Mouse (Mus musculus): ENCODE results near the gene Olfr545.

The Olfr545 gene

DNA sequence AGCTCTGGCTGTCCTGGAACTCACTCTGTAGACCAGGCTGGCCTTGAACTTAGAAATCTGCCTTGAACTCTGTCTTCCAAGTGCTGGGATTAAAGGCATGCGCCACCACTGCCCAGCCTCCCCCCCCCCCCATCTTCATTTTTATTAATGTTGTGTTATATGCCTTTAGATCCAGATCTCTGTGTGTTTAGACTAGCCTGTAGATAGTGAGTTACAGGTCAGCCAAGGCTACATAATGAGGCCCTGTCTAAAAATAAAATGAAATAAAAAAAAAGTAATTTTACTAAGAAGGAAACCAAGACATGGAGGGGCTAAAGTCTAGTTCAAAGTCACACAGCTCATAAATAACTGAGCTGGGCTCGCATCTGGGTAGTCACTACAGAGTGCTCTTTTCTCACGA is 20.4 kb downstream of the Olfr545 start:
- no peak for DNase-seq (ENCODE audit: low read depth)

DNA sequence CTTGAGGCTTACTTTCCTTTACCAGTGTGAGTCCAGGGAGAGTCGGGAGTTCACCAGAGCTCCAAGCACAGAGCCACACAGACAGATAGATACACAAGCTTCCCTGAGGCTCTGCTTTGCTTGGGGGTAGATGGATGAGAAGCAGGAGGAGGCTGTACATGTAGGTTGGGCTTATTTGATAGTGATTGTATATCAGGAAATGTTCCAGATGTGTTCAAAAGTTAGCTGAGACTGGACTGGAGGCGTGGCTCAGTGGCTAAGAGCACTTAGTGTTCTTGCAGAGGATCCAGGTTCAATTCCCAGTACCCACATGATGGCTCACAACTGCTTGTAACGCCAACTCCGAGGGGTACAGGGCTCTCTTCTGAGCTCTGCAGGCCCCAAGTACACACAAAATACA is 20.9 kb downstream of the Olfr545 start:
- no peak for DNase-seq (ENCODE audit: low read depth)

DNA sequence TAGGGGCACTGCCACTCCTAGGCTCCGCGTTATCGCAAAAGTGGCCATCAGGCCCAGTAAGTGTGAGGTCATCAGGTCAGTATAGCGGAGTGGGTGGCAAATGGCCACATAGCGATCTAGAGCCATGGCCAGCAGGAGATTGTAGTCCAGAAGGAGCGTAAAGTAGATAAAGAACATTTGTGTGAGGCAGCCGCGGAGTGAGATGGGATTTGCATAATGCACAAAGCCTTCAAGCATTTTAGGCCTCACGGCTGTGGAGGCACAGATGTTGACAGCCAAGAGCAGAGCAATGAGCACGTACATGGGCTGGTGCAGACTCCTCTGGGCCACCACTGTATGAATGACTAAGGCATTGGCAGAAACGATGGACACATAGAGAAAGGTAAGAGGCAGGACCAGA is 22.0 kb downstream of the Olfr545 start:
- no peak for DNase-seq (ENCODE audit: low read depth)

DNA sequence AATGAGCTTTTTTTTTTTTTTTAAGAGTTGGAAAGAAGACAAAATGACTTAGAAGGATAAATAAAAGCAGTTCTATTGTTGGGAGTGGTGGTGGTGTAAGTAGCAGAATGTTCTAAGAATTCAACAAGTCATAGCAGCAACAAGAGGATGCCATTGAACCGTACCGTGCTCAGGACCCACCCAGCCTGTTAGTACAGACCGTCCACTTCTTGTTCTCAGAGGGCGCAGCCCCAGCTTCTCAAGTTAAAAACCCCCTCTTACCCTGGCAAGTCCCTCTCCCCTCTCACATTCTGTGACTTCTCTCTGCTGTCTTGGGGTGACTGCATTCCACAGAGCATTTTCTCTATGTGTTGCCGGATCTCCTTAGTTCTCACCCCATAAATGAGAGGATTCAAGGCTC is 22.8 kb downstream of the Olfr545 start:
- DNase-seq (ENCODE audit: low read depth), result no peak

DNA sequence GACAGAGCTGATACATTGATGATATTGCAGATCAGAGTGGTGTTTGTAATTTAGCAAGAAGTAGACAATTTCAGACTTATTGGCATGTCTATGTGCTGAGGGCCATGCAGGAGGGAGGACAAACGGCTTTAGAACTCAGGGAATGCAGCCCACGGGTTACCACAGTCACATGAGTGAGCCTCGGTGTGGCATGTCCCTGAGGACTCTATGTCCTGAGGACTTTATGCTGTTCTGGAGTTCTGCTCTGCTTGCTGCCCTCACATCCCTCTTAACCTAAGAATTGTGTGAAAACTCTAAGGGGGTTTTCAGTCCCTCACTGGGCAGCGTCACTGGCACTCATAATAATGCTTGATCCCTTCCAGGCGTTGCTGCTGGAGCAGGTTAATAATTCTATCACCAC is 26.7 kb downstream of the Olfr545 start:
- DNase-seq (ENCODE audit: low read depth), result no peak

DNA sequence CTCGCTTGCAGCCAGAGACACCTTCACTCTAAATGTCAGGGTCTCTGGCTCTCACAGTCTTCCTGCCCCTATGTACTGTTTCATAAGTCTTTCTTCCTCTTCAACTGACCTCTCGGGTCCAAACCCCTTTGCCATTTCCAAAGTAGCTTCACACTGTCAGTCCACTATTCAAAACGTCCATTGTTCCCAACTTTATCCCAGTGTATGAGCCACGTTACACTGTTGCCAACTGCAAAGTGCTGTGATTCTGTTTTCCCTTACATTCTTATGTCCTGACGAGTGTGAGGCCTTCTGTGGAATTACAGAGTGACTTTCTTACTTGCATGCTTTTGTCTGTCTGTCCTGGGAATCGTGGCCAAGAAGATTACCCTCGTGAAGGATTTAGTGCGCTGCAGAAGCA is 31.8 kb downstream of the Olfr545 start:
- DNase-seq (ENCODE audit: low read depth), result no peak

DNA sequence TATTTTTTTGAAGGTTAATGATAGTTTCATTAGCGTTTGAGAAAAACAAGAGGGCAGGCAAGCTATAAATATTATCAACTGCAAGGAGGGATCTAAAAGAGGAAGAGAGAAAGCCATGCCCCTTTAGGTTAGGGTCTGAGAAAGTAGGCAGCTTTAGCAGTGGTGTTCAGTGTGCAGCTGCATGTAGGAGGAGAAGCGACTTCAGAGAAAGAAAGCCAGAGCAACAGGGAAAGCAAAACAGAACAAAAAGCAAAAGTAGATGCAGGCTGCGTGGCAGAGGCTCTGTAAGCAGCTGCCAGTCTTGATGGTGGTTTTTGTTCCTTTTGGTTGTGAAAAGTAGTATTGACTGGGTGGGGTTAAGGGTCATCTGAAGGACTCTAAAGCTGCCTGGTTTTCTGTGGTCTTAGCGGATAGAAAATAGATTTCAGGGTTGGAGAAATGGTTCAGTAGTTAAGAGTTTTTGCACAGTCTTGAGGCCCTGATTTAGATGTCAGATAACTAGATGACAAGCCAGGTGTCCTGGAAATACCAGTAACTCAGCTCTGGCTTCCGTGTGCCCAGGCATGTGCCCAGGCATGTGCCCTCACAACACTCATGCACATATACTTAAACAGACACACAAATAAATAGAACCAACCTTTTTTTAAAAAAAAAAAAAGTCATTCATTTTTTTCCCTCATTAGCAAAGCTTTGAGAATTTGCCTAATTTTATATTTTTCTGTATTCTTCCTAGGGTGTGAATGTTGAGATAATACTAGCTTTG is 40.6 kb downstream of the Olfr545 start:
- no peak for DNase-seq (ENCODE audit: low read depth)

DNA sequence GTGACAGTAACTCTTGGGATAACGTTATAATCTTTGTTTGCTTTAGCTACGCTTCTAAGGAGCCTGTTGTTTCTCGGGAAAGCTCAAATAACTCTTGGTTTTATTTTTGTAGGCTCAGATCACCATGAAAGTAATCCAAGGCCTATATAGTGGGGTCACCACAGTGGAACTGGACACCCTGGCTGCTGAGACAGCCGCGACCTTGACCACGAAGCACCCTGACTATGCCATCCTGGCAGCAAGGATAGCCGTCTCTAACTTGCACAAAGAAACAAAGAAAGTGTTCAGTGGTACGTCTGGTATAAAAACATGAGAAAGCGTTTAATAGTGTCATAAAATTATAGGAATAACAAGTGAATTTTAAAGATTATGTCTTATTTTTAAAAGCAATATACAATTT is 52.9 kb downstream of the Olfr545 start:
- no peak for DNase-seq (ENCODE audit: low read depth)

DNA sequence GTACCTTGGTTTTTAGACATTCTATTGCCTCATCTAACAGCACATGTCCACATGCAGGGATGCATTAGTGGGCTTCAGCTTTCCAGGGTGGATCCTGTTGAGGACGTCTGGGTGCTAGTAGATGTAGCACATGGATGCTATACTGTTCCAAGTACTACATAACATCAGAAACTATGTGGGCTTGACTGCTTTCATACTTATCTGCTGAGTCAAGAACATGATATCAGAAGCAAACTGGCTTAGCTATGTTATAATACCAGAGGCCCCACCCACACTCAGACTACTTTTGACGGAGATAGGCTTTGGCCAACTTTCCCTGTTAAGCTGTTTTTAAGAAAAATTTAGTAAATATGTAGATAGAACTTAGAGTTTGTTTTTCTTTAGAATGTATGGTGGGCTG is 55.1 kb downstream of the Olfr545 start:
- DNase-seq (ENCODE audit: low read depth), result no peak

DNA sequence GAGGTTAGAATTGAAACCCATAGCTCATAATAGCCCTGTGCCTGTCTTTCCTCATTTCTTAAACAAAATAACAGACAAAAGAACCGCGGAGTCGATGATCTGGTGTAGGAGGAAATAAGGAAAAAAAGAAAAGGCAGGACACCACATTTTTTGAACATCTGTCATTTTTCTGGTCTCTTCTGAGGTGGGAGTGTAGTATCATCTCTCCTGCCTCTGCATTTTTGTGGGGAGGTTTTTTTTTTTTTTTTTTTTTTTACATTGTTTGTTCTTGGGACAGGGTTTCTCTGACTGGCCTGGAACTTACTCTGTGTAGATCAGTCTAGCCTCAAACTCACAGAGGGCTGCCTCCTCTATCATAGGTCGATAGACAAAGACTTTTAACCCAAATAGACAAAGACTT is 56.9 kb downstream of the Olfr545 start:
- DNase-seq (ENCODE audit: low read depth), result no peak

DNA sequence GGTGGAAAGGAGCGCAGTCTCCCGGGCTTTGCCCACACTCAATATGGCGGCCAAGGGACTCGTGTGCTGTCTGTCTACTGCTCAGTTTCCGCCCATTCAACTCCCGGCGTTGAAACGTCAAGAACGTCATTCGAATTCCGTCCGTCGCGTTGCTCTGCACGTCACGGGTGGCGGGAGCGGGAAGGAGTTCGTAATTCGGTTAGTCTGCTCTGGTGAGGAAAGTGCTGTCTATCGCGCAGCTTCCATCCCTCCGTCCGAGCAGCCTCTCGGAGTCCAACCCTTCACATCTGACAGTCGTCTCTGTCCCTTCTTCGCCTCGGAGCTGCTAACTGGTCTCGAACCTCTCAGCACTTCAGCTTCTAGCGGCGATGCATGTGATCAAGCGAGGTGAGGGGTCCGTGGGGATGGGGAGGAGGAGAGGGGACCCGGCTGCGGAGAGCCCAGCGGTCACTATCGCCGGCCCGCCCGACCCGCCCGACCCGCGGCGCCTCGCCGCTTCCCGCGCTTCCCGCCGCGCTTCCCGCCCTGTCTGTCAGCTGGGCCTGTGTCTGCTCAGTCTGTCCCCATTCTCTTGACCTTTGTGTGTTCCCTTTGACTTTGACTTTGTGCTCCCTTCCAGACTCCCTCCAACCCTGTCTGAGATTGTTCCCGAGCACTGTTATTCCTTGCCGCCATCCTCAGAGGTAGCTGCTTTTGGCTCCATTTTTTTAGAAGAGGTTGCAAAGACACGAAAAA is 57.5 kb downstream of the Olfr545 start, which contains the start of gene Rrm1:
Gene Rrm1 (plus strand): TSS at position 39 of the 735 bp plus-strand sequence.
- peak; percentile 98 for DNase-seq (ENCODE audit: low read depth)

Data from fibroblast of lung, adult 2 months (primary cell).